Mouse (Mus musculus): Measurements from ENCODE around the gene Gcn1l1. TPM values are rescaled to one million over a fixed set of nuclear protein-coding genes. Genes with fewer than 3 reads are reported as not detected.
"Not testable (repeated sequence)": the region's sequence is repeated elsewhere in the genome, so short reads cannot be mapped to it uniquely, and the experiment has no call there.

The Gcn1l1 gene
- polyA plus RNA-seq, 1 experiment from 2014 or later, result 56.0 TPM

- peaks cover 84% of the 10 kb centered on the region for H3K36me3 ChIP-seq (ENCODE audit: control insufficient read depth, insufficient read depth, low read length)
- not testable (repeated sequence) for H3K4me1 ChIP-seq (ENCODE audit: control insufficient read depth, insufficient read depth, low read length); H3K4me3 ChIP-seq (ENCODE audit: low read length); H3K27ac ChIP-seq (ENCODE audit: low read depth, low read length); H3K4me2 ChIP-seq (replicated peaks; ENCODE audit: low read depth, low read length); H3K27me3 ChIP-seq (ENCODE audit: control insufficient read depth, insufficient read depth, low read length); ATAC-seq (ENCODE audit: low FRiP score, low TSS enrichment); H3K9ac ChIP-seq (ENCODE audit: low read depth, low read length)
- WGBS, result 90% methylated on average over 4 of the region's 4 CpGs
- peaks cover 11% of the 10 kb centered on the region; the same call in 1 of the 2 replicates for H3K9me3 ChIP-seq (ENCODE audit: control insufficient read depth, low read length)
Observed at GRCm38 (mm10) chr5:115577686-115578085, 12.6 kb downstream of the Gcn1l1 start.

GRCm38 (mm10) chr5:115578922-115579321, 13.9 kb downstream of the Gcn1l1 start:
- 95% methylated on average over 14 of the region's 14 CpGs for WGBS
- ATAC-seq (ENCODE audit: low FRiP score, low TSS enrichment), result no peak
- Histone ChIP-seq H3K27me3 (ENCODE audit: control insufficient read depth, insufficient read depth, low read length) (no peaks in the 10 kb centered on the region), H3K36me3 (ENCODE audit: control insufficient read depth, insufficient read depth, low read length) (peaks cover 95% of the 10 kb centered on the region), H3K27ac (ENCODE audit: low read depth, low read length) (no peak overlapping the region), H3K4me3 (ENCODE audit: low read length) (no peak overlapping the region), H3K4me1 (ENCODE audit: control insufficient read depth, insufficient read depth, low read length) (no peaks in the 10 kb centered on the region; the same call in 1 of the 2 replicates), H3K9ac (ENCODE audit: low read depth, low read length) (no peak overlapping the region), H3K4me2 (replicated peaks; ENCODE audit: low read depth, low read length) (no peak overlapping the region), H3K9me3 (ENCODE audit: control insufficient read depth, low read length) (peaks cover 13% of the 10 kb centered on the region; the same call in 1 of the 2 replicates)

- ATAC-seq (ENCODE audit: low FRiP score, low TSS enrichment), result no peak
- H3K4me1 ChIP-seq (ENCODE audit: control insufficient read depth, insufficient read depth, low read length), result no peaks in the 10 kb centered on the region
- peaks cover 13% of the 10 kb centered on the region; the same call in 1 of the 2 replicates for H3K9me3 ChIP-seq (ENCODE audit: control insufficient read depth, low read length)
- no peak overlapping the region for H3K9ac ChIP-seq (ENCODE audit: low read depth, low read length)
- H3K36me3 ChIP-seq (ENCODE audit: control insufficient read depth, insufficient read depth, low read length), result peaks cover 96% of the 10 kb centered on the region
- H3K4me3 ChIP-seq (ENCODE audit: low read length), result no peak overlapping the region
- WGBS, result 90% methylated on average over 5 of the region's 5 CpGs
- no peaks in the 10 kb centered on the region for H3K27me3 ChIP-seq (ENCODE audit: control insufficient read depth, insufficient read depth, low read length)
- H3K27ac ChIP-seq (ENCODE audit: low read depth, low read length), result no peak overlapping the region
- no peak overlapping the region for H3K4me2 ChIP-seq (replicated peaks; ENCODE audit: low read depth, low read length)
Observed at GRCm38 (mm10) chr5:115579363-115579762, 14.3 kb downstream of the Gcn1l1 start.

GRCm38 (mm10) chr5:115580229-115581001, 15.4 kb downstream of the Gcn1l1 start:
- ATAC-seq (ENCODE audit: low FRiP score, low TSS enrichment), result no peak
- 80% methylated on average over 14 of the region's 14 CpGs for WGBS
- Histone ChIP-seq H3K4me2 (replicated peaks; ENCODE audit: low read depth, low read length) (no peak overlapping the region), H3K4me3 (ENCODE audit: low read length) (no peak overlapping the region), H3K36me3 (ENCODE audit: control insufficient read depth, insufficient read depth, low read length) (peaks cover 96% of the 10 kb centered on the region), H3K4me1 (ENCODE audit: control insufficient read depth, insufficient read depth, low read length) (no peaks in the 10 kb centered on the region), H3K9me3 (ENCODE audit: control insufficient read depth, low read length) (peaks cover 13% of the 10 kb centered on the region; the same call in 1 of the 2 replicates), H3K27me3 (ENCODE audit: control insufficient read depth, insufficient read depth, low read length) (no peaks in the 10 kb centered on the region), H3K27ac (ENCODE audit: low read depth, low read length) (no peak overlapping the region), H3K9ac (ENCODE audit: low read depth, low read length) (no peak overlapping the region)

GRCm38 (mm10) chr5:115581662-115582061, 16.6 kb downstream of the Gcn1l1 start:
- 90% methylated on average over 9 of the region's 9 CpGs for WGBS

GRCm38 (mm10) chr5:115585616-115586015, 20.6 kb downstream of the Gcn1l1 start:
- Histone ChIP-seq H3K9ac (ENCODE audit: low read depth, low read length) (no peak overlapping the region), H3K27ac (ENCODE audit: low read depth, low read length) (no peak overlapping the region), H3K4me3 (ENCODE audit: low read length) (no peak overlapping the region), H3K4me1 (ENCODE audit: control insufficient read depth, insufficient read depth, low read length) (no peaks in the 10 kb centered on the region), H3K27me3 (ENCODE audit: control insufficient read depth, insufficient read depth, low read length) (no peaks in the 10 kb centered on the region), H3K4me2 (replicated peaks; ENCODE audit: low read depth, low read length) (no peak overlapping the region), H3K9me3 (ENCODE audit: control insufficient read depth, low read length) (peaks cover 13% of the 10 kb centered on the region; the same call in 1 of the 2 replicates), H3K36me3 (ENCODE audit: control insufficient read depth, insufficient read depth, low read length) (peaks cover 97% of the 10 kb centered on the region)
- 84% methylated on average over 12 of the region's 12 CpGs for WGBS
- ATAC-seq (ENCODE audit: low FRiP score, low TSS enrichment), result no peak

More at GRCm38 (mm10) chr5:115581662-115582061, 16.6 kb downstream of the Gcn1l1 start:
- Histone ChIP-seq H3K4me3 (ENCODE audit: low read length) (no peak overlapping the region), H3K27me3 (ENCODE audit: control insufficient read depth, insufficient read depth, low read length) (no peaks in the 10 kb centered on the region), H3K9ac (ENCODE audit: low read depth, low read length) (no peak overlapping the region), H3K36me3 (ENCODE audit: control insufficient read depth, insufficient read depth, low read length) (peaks cover 97% of the 10 kb centered on the region), H3K4me1 (ENCODE audit: control insufficient read depth, insufficient read depth, low read length) (no peaks in the 10 kb centered on the region), H3K9me3 (ENCODE audit: control insufficient read depth, low read length) (peaks cover 13% of the 10 kb centered on the region; the same call in 1 of the 2 replicates), H3K4me2 (replicated peaks; ENCODE audit: low read depth, low read length) (no peak overlapping the region), H3K27ac (ENCODE audit: low read depth, low read length) (no peak overlapping the region)
- ATAC-seq (ENCODE audit: low FRiP score, low TSS enrichment), result no peak

GRCm38 (mm10) chr5:115586166-115586565, 21.1 kb downstream of the Gcn1l1 start:
- no peak overlapping the region for H3K9ac ChIP-seq (ENCODE audit: low read depth, low read length)
- 94% methylated on average over 15 of the region's 15 CpGs for WGBS
- no peaks in the 10 kb centered on the region for H3K4me1 ChIP-seq (ENCODE audit: control insufficient read depth, insufficient read depth, low read length)
- H3K27ac ChIP-seq (ENCODE audit: low read depth, low read length), result no peak overlapping the region
- peaks cover 13% of the 10 kb centered on the region; the same call in 1 of the 2 replicates for H3K9me3 ChIP-seq (ENCODE audit: control insufficient read depth, low read length)
- no peak overlapping the region for H3K4me3 ChIP-seq (ENCODE audit: low read length)
- H3K36me3 ChIP-seq (ENCODE audit: control insufficient read depth, insufficient read depth, low read length), result peaks cover 97% of the 10 kb centered on the region
- H3K4me2 ChIP-seq (replicated peaks; ENCODE audit: low read depth, low read length), result no peak overlapping the region
- no peaks in the 10 kb centered on the region for H3K27me3 ChIP-seq (ENCODE audit: control insufficient read depth, insufficient read depth, low read length)
- no peak for ATAC-seq (ENCODE audit: low FRiP score, low TSS enrichment)

- WGBS, result 97% methylated on average over 2 of the region's 2 CpGs
- Histone ChIP-seq H3K36me3 (ENCODE audit: control insufficient read depth, insufficient read depth, low read length) (peaks cover 97% of the 10 kb centered on the region), H3K4me1 (ENCODE audit: control insufficient read depth, insufficient read depth, low read length) (no peaks in the 10 kb centered on the region), H3K27me3 (ENCODE audit: control insufficient read depth, insufficient read depth, low read length) (no peaks in the 10 kb centered on the region), H3K27ac (ENCODE audit: low read depth, low read length) (no peak overlapping the region), H3K9me3 (ENCODE audit: control insufficient read depth, low read length) (peaks cover 10% of the 10 kb centered on the region; the same call in 1 of the 2 replicates), H3K4me3 (ENCODE audit: low read length) (no peak overlapping the region), H3K4me2 (replicated peaks; ENCODE audit: low read depth, low read length) (no peak overlapping the region), H3K9ac (ENCODE audit: low read depth, low read length) (no peak overlapping the region)
- ATAC-seq (ENCODE audit: low FRiP score, low TSS enrichment), result no peak
Observed at GRCm38 (mm10) chr5:115586780-115587179, 21.7 kb downstream of the Gcn1l1 start.

GRCm38 (mm10) chr5:115591028-115591427, 26.0 kb downstream of the Gcn1l1 start:
- WGBS, result 77% methylated on average over 11 of the region's 11 CpGs
- H3K9me3 ChIP-seq (ENCODE audit: control insufficient read depth, low read length), result no peaks in the 10 kb centered on the region
- ATAC-seq (ENCODE audit: low FRiP score, low TSS enrichment), result no peak
- no peak overlapping the region for H3K9ac ChIP-seq (ENCODE audit: low read depth, low read length)
- H3K4me1 ChIP-seq (ENCODE audit: control insufficient read depth, insufficient read depth, low read length), result no peaks in the 10 kb centered on the region
- no peak overlapping the region for H3K27ac ChIP-seq (ENCODE audit: low read depth, low read length)
- peaks cover 97% of the 10 kb centered on the region for H3K36me3 ChIP-seq (ENCODE audit: control insufficient read depth, insufficient read depth, low read length)
- H3K27me3 ChIP-seq (ENCODE audit: control insufficient read depth, insufficient read depth, low read length), result no peaks in the 10 kb centered on the region
- no peak overlapping the region for H3K4me2 ChIP-seq (replicated peaks; ENCODE audit: low read depth, low read length)
- no peak overlapping the region for H3K4me3 ChIP-seq (ENCODE audit: low read length)
